Mouse (Mus musculus): ENCODE measurements at regions not wholly inside any gene's neighbourhood (a gene's known extent, or its start where the extent isn't known, plus 50 kb on each side); places are given as distances from the start of the nearest gene placed in this dataset.

DNA sequence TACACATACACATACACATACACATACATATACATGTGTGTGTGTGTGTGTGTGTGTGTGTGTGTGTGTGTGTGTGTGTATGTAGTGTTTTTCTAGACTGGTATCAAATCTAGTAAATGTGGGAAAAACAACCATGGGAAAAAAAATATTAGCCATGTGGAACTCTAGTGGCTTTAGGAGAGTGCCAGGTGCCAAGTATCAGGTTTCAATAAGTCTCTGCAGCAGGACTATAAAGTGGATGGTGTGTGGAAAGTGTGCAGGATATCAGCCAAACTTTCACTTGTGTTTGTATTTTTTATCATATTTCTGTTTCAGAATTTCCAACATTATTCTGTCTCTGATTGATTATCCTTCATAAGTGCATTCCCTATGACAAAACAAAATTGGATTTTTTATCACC lies 653.3 kb upstream of the Fam98a start:
- DNase-seq (ENCODE audit: low spot score), result no peak

DNA sequence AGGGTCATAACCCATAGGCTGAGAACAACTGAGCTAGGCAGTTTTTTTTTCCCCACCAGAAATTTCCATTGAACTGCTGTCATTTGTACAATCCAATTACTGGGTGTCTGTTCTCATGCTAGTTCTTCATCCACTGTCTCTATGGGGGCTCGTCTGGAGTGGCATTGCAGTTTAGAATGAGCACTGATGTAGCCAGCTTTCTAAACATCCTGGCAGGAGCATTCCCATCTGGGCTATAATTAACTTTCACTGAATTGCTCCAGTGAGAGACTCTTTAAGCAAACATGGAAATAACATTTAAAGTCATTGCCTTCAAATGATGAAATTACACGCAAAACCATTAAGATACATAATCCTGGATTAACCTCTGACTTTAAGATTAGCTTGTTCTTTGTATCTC lies 633.1 kb upstream of the Fam98a start:
- no peak for DNase-seq (ENCODE audit: low spot score)

DNA sequence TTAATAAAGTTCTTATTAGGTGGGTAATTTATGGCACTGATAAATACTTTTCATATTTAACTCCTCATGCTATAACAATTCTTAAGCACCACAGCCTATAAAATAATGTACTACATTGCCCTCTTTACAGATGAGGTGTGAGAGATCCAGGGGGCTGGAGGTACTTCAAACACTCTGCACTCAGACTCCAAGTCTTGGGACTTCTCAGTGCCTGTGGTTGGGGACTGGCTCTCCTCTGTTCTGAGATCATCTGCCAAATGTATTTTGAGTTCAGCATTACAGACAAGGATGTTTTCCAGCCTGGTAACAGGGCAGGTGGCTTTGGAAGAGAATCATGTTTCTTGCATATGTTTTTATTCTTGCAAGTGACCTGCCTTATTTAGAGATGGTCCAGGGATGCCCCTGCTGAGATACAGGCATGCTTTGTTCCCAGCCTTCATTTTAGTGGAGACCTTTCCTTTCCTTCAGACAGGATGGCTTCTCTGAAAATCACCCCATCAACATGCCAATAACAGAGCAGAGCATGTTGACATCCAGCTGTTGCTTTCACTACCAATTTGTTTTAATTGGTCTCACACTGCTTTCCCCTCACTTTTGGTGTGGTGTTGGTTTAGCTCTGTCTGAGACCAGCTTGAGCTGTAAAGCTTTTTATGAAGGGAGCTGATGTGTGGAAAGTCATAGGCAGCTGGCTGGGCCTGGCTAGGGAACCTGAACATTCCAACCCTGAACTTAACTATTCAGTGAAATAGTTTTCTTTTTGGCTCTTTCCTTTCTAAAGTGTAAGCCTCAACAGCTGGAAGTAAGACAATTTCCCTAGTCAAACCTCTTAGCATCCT lies 585.1 kb upstream of the Fam98a start:
- no peak for DNase-seq (ENCODE audit: low spot score)

DNA sequence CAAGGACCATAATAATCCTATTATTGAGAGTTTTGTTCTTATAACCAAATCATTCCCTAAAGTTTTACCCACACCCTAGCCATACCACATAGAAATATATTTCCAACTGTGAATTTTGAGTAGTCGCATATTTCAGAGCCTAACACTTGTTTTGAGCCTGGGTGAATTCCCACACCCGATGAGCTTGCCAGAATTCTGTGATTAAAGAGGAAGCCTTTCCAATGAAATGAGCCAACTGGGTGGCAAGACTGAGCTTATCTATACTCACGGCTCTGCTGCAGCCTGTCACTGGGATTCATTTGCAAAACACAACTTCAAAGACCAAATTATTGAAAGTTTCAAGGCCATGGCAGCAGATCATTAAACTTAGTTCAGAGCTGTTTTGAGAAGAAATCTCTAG lies 582.3 kb upstream of the Fam98a start:
- DNase-seq (ENCODE audit: low spot score), result no peak

DNA sequence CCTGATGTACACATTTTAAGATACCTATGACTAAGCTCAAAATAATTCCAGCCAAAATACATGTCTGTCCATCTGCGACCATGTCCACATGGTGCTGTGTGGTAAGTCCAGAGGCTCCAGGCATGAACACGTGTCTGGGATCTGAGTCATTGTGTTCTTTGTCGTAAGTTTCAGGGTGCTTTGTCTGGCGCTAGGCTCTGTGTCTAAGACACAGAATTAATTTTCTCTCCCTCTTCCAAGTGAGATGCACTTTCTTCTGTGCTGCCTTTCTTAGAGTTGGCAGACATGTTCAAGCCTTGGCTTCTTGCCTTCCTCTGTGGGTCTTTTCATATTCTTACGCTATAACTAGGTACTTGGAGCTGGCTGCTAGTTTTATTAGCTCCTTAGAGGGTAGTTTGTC lies 573.5 kb upstream of the Fam98a start:
- no peak for DNase-seq (ENCODE audit: low spot score)

DNA sequence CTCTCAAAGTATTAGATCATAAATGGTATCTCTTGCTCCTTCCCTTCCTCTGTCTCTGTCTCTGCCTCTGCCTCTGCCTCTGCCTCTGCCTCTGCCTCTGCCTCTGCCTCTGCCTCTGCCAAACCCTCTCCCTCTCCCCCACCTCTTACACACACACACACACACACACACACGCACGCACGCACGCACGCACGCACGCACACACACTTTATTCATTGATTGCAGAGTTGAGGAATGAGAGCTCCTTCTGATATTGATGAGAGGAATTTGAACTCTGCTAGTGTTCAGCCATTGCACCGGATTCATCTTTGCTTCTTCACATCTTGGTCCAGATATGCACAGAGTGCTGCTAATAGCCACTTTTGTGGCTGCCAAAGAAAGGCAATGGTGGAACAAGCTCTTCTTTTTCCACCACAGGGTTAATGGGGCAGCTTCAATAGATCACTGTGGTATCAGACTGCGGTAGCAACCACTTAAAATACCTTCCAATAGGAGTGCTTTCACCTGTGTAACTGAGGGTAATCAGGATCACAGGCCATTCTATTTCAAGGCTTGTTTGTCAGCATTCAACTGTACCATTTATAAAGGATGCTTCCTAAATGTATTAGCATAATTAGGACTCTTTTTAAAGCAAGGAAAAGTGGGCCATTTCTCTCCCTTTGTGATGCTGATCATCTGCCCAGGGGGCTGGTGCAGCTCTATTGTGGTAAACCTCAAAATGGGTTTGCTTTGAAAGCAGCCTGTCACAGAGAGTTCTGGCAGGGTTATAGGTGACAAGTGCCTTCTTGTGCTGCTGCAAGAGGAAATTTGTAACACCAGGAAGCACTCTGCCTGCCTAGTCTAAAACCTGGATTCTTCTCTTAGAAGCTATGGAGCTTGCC lies 559.8 kb upstream of the Fam98a start:
- no peak for DNase-seq (ENCODE audit: low spot score)

DNA sequence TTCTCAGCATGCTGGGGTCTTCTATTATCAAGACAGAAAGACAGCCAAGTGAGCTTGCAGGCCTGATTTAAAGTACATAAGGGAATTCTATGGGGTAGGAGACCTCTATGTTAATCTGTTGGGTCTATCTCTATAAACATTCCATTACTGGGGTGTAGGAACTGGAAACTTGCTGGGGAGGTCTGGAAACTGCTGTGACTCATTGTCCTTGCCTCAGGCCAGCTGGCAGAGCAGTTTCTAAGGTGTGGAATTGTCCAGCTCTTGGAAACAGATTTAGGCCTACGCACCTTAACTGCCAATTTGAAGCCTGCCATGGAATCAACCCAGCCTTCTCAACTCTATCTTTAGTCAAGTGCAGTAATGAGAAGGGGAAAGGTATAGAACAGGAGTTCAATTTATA lies 559.1 kb upstream of the Fam98a start:
- no peak for DNase-seq (ENCODE audit: low spot score)

DNA sequence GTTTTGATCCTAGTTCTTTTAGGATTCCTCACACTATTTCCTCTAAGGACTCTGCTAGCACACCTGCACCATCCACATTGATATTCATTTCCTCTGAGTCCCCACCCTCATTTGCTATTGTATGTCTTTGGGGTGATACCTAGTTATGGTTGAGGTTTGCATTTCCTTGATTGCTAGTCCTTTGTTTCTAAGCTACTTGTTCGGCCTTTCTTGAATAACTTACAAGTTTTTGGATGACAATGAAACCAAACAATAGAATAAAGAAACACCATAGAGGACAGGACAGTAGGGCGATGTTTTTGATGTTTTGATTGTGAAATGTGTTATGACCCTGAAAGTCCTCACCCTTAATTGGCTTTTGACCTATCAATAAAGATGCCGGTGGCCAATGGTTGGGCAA lies 531.8 kb upstream of the Fam98a start:
- DNase-seq (ENCODE audit: low spot score), result no peak

DNA sequence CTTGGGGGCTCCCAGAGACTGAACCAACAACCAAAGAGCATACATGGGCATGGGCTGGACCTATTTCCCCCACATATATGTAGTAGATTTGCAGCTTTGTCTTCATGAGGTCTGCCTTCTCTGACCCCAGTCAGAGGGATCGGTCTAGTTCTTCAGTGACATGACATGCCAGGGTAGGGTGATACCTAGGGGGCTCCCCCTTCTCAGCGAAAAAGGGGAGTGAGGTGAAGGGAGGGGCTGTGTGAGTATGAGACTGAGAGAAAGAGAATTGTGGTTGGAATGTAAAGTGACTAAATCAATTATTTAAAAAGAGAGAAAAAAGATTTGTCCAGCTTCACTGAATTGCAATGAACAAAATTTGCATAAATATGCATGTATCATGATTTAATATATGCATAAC lies 530.0 kb upstream of the Fam98a start:
- DNase-seq (ENCODE audit: low spot score), result no peak

DNA sequence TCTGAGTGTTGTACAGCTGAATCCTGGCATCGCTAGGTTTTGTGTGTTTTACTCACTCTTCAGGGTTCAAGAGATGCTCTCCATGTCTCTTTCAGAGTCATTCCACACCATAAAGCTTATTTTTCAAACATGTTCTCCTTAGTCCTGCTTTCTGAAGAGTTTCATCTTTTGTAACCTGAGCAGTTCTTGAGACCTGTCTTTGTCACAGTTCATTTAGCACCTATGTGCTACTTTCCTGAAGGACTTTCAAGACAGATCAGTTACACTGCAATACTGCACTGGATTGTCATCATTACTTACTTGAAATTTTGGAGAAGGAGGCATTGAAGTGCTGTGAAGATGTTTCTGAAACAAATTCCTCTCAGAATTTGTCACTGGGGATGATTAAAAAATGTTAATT lies 494.7 kb upstream of the Fam98a start:
- DNase-seq (ENCODE audit: low spot score), result no peak

DNA sequence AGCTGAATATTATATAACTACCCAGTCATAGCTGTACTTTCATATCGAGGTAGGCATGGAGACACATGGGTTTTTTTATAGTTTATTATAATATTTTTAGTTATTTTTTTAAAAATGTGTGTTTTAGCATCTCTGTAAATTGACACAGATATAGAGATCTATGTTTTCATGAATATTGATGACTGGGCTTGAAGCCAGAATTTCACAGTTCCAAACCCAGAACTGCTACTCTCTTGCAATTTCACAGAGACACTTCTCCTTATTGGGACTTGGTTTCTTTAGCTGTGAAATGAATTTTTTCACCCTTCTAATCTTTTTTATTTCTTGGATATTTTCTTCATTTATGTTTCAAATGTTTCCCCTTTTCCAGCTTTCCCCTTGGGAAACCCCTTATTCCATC lies 481.0 kb upstream of the Fam98a start:
- no peak for DNase-seq (ENCODE audit: low spot score)

DNA sequence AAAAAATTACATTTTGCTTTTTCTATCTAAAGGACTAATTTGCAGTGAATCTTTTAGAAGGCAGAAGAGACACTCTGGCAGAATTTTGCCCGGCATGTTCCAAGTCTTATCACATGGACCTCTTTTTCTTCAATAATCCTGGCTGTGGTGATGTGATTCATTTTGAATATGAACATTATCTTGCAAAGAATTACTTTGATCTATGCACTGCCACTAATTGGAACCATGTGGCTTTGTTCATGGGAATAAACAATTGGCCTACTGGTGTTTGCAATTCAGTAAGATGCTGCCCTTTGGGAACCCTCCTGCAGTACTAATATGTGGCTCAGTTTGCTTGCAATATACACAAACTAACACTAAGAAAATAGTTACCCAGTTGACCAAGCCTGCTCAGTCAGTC lies 456.3 kb upstream of the Fam98a start:
- DNase-seq (ENCODE audit: low spot score), result no peak

DNA sequence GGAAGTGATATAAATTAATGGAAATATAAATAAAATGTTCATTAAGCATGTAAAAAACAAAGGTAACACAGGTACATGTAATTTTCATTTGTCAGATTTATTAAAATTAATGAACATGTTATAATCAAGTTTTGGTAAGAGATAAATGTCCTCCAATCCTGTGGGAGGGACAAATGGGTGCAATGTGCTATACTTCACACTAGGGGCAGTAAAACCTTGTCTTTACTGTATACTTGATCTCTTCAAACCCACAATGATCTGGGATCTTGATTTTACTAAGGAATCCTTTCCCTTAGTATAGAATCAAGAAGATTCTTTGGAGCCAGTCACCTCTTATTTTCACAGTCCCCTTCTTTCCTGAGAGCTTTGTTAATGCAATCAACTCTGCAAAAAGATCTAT lies 451.1 kb upstream of the Fam98a start:
- DNase-seq (ENCODE audit: low spot score), result no peak

DNA sequence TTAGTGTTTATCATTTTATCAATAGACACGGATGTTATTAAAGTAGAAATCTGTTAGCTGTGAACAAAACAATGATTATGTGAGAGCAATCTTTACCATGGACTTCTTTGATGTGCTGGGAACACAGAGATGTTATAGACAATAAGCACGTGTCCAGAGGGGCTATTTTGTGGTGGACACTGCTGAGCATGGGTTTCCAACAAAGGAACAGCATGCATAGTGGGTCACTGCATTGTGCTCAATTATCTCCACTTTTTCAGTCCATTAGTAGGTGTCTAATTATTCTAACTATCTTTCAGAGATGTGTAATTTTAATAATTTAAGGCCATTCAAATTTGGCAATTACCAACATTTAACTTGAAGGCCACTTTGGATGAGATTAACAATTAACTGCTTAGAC lies 409.6 kb upstream of the Fam98a start:
- no peak for DNase-seq (ENCODE audit: low spot score)

DNA sequence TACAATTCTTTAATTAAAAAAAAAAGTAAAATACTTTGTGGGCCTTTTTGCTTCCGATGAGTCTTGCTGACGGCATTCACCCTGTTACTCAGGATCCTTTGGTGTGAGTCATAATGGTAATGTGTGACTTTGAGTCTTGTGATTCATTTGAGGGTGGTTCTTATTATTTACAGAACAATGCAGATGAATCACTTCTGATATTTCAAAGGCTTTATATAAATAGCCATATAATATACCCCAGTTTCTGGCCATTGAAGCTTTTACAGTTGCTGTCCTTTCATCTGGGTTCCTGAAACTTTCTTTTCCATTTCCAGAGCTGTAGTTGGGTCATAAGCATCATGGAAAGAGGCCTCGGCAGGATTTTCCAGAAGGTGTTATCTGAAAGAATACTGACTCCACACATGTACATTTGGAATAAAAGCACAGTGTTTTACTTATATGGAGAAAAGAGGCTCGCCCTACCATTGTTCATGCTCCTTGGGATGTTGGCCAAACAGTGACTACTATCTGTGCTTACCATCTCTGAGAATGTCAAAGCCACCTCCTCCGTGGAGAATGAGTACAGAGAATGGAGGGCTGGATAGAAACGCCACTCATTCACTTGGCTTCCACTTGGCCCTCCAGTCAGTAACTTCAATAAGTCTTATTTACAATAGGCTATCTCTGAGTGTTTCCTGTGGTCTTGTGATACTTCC lies 385.1 kb upstream of the Fam98a start:
- DNase-seq (ENCODE audit: low spot score), result no peak

DNA sequence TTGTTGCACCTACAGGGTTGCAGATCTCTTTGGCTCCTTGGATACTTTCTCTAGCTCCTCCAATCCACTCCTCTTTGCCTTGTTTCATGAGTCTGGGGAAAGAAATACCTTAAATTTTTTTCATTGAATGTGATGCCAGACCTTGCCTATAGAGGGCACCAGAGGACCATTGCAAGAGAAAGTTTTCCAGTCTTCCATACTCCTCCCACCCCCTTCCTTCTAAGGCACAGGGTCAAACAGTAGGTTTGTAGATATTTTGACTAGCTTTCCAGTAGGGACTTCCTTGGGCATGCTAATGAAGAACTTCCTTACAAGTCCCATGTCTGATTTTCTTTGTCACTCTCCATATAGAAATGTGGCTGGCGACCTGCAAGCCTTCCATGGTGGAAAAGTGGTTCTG lies 379.3 kb upstream of the Fam98a start:
- DNase-seq (ENCODE audit: low spot score), result peak; percentile 15

DNA sequence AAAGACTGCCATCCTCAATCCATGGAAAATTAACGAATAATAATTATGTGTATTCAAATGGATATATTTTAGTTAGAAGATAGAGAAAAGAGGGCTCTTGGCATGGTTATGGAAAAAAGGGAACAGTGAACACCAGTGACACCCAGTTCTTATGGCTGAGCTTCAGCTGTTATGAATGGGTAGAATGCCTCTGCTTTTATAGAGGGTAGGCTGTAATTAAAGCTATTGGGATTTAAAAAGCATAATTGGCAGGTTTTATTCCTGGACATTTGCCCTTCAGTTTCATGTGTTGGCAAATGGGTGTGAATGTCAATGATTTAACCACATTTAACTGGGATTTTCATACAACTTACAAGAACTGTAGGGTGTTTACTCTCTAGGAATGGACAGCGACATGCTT lies 368.5 kb upstream of the Fam98a start:
- no peak for DNase-seq (ENCODE audit: low spot score)

DNA sequence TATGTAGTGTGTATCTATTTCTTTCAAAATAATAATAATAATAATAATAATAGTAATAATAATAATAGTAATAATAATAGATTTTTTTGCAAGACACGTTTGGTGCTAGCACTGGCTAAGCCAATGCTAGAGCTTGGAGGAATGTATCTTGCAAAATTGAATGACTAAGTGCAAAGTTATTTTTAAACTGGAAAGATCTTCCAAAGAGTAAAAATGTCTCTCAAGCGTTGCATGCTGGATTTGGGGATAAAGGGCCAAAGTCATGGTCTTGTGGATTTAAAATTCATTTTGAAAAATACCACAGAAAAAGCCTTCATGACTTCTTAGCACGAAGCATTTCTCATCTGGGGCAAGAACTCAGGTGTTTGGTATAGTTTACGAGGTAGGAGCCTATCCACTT lies 365.3 kb upstream of the Fam98a start:
- no peak for DNase-seq (ENCODE audit: low spot score)

DNA sequence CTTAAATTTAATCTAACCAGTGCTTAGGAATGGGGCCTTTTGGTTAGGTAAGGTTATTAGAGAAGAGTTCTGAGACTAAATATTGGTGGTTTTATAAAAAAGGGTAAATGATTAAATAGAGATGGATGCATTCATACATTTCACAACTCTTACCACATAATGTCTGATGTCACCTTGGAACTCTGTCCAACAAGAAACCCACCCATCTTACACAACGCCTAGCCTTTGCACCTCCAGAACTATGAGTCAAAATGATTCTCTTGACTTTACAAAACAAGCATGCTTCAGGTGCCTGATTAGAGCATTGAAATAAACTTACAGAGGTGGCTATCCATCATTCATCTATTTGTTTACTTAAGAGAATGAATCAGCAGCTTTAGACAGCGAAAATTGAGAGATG lies 364.8 kb upstream of the Fam98a start:
- DNase-seq (ENCODE audit: low spot score), result no peak

DNA sequence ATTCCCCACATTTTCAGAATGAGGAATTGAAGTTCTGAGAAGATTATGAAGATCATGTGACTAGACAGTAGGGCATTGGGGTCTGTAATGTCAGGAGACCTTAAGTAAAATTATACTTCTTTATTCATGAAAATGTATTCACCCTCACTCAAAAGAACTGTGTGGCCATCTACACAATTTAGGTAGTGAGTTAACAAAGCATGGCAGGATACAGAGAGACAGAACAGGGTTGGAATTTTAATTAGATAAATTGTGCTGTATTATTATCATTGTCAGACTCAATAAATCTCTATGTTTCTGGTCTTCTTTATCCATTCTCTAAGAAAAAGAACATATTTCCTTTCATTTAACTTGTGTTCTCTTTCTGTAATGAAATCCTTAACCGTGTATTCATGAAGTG lies 363.5 kb upstream of the Fam98a start:
- no peak for DNase-seq (ENCODE audit: low spot score)

DNA sequence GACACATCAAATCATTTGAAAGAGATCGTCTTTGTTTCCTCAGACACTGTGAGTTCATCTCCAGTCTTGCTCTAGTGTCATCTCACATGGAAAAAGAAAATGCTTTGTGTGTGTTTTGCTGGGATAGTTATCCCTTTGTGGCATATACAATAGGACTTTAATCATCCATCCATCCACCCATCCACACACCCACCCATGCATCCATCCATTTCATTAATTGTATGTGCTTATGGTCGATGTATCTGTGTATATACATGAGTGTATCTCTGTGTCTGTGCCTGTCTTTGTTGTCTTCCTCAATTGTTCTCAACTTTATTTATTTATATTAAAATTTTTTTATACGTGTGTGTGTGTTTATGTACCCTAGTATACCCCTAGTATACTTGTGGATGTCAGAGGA lies 355.3 kb upstream of the Fam98a start:
- no peak for DNase-seq (ENCODE audit: low spot score)

DNA sequence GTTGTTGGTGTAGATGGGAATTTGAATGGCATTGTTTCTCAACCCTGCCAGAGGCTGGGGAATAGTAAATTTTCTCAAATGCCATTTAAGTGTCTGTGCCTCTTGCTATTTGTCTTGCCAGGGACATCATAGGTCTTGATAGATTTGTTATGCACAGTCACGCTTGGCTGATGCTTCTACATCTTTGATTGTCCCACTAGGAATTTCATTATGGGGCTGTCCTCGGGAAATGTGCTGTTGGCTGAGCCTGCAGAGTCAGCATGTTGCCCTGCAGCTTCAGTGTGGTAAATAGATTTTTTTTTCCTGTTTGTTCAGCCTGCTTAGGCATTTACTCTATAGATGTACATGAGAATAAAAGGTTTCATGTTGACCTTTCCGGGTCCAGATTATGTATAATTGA lies 354.9 kb upstream of the Fam98a start:
- DNase-seq (ENCODE audit: low spot score), result no peak

DNA sequence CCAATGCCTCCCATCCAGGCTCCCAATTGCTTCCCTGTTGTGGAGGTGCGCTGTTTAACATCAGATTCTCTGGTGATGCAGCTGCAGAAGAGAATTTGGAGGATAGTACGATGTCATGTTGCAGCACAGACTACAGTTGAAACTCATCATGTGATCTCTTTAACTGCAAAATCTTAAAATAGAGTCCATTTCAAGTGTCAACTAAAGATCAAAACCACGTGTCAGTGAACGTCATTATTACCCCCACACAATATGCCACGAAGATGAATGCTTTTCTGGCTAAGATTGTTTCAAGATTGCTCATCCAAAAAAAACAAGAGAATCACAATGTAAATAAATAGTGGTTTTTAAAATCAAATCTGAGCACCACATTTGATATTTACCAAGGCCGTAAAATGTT lies 343.7 kb upstream of the Fam98a start:
- DNase-seq (ENCODE audit: low spot score), result no peak

Data from urinary bladder, postnatal 25 days (tissue).